Mouse (Mus musculus): ENCODE data around the gene Ccr9.

GRCm38 (mm10) chr9:123769532-123769931, 91.3 kb downstream of the Ccr9 start:
- no peak for TF ChIP-seq CTCF (conservative IDR thresholded peaks at IDR 0.05; ENCODE audit: low read length)
- TF ChIP-seq POU5F1 (IDR thresholded peaks at IDR 0.05; ENCODE audit: borderline replicate concordance, low read length): no peak
